Mouse (Mus musculus): Measurements from ENCODE around the gene Mapk9.

DNA sequence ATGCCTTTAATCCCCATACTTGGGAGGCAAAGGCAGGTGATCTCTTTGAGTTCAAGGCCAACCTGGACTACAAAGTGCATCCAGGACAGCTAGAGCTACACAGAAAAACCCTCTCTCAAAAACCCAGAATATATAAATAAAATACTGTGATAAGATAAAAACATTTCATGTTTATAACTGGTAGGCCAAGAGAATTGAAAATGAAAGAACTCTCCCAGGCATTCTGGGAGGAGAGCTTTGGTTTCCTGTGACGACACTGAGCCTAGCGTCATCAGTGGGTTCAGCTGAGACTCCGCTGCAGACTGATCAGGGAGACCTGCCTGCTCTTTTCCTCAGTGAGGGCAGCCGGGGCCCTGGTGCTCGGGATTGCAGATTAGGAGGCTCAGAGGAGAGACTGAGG lies 8.6 kb downstream of the Mapk9 start:
- TF ChIP-seq POLR2A (IDR thresholded peaks at IDR 0.05; ENCODE audit: low read depth, low read length) (no peak), CTCF (IDR thresholded peaks at IDR 0.05; ENCODE audit: extremely low read depth, insufficient read depth, insufficient read length, insufficient replicate concordance) (no peak)

Measured in spleen, adult 2 months (tissue).